Mouse (Mus musculus): ENCODE data around the gene Asic4. TPM values are rescaled to one million over a fixed set of nuclear protein-coding genes. Genes with fewer than 3 reads are reported as not detected.

The Asic4 gene
- polyA plus RNA-seq, 1 experiment from 2014 or later: 28.8 TPM

DNA sequence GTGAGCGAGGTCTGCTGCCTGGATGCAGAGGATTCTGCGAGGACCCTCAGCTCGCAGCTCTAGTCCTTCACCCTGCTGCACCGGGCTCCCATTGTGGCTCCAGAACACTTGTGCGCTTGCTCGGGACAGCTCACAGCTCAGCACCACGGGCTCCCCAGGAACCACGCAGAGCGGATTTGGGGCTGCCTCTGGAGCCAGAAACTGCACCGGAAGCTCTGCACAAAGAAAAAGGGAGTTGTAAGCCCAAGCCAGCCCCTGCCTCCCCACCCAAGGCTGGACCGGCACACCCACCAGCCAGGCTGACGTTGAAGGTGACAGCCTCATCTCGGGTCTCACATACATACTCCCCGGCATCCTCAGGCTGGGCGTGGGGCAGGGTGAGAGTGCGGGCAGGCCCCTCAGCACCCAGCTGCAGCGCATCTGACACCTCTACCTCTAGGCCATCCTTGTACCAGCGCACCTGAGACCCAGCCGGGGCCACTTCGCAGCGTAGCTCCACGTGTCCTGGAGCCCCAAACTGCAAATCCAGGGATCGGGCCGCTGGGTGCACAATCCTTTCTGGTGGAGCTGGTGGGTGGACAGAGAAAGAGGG lies 42.4 kb downstream of the Asic4 start:
- ATAC-seq (ENCODE audit: low read depth): no peak
- WGBS: 44% methylated on average over 24 of the region's 24 CpGs
- no peak overlapping the region for H3K9ac ChIP-seq

DNA sequence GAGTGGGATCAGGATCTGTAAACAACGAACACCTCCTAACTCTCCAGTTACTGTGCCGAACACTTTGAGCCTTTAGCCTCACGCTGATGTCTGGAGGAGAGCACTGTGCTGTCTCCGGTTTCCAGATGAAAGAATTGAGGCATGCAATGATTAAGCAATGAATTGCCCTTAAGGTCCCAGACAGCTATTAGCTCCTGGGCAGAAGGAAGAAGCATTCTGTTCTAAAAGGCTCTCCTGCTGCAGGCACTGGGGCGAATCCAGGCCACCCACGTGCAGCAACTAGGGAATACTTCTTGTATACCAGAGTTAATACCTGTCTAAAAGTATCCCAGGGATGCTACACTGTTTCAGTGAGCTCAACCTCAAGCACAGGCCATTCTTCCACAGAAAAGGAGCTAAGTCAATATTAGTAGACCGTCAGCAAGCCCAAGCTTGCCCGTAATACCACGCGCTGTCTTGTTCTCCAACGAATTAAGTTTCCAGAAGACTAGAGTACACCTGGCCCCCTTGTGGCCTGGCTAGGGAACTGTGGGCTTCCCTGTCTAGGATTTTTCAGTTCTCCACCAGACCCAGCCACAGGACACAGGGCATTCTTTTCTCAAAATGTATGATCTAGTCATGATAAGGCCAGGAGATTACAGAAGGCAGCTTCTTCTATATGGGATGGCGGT lies 44.8 kb downstream of the Asic4 start:
- H3K36me3 ChIP-seq: peaks cover 43% of the 10 kb centered on the region
- H3K4me2 ChIP-seq: no peak overlapping the region
- peak; percentile 17; the same call in 1 of the 2 replicates for ATAC-seq (ENCODE audit: low read depth)
- H3K27me3 ChIP-seq: peaks cover 30% of the 10 kb centered on the region
- H3K4me3 ChIP-seq: no peak overlapping the region
- 32% methylated on average over 12 of the region's 12 CpGs for WGBS
- peaks cover 6% of the 10 kb centered on the region; the same call in 1 of the 2 replicates for H3K4me1 ChIP-seq (replicated peaks)
- H3K9me3 ChIP-seq: no peaks in the 10 kb centered on the region
- no peak overlapping the region for H3K9ac ChIP-seq
- no peak overlapping the region for H3K27ac ChIP-seq (replicated peaks)

More for the DNA sequence above, 42.4 kb downstream of the Asic4 start:
- Histone ChIP-seq H3K27me3 (peaks cover 51% of the 10 kb centered on the region), H3K9me3 (no peaks in the 10 kb centered on the region), H3K27ac (replicated peaks) (no peak overlapping the region), H3K4me3 (no peak overlapping the region), H3K4me2 (no peak overlapping the region), H3K36me3 (peaks cover 32% of the 10 kb centered on the region), H3K4me1 (replicated peaks) (peaks cover 14% of the 10 kb centered on the region)

- H3K4me1 ChIP-seq (replicated peaks): peaks cover 6% of the 10 kb centered on the region; the same call in 1 of the 2 replicates
- H3K9ac ChIP-seq: no peak overlapping the region
- peaks cover 57% of the 10 kb centered on the region for H3K36me3 ChIP-seq
- H3K27me3 ChIP-seq: peaks cover 7% of the 10 kb centered on the region
- H3K4me2 ChIP-seq: no peak overlapping the region
- H3K4me3 ChIP-seq: no peak overlapping the region
- WGBS: 90% methylated on average over 4 of the region's 4 CpGs
- no peak for ATAC-seq (ENCODE audit: low read depth)
- no peaks in the 10 kb centered on the region for H3K9me3 ChIP-seq
- H3K27ac ChIP-seq (replicated peaks): no peak overlapping the region
Observed at GRCm38 (mm10) chr1:75498897-75499296, 48.7 kb downstream of the Asic4 start.

- no peak overlapping the region for H3K27ac ChIP-seq (replicated peaks)
- H3K9me3 ChIP-seq: no peaks in the 10 kb centered on the region
- H3K9ac ChIP-seq: no peak overlapping the region
- WGBS: 80% methylated on average over 7 of the region's 7 CpGs
- peaks cover 57% of the 10 kb centered on the region for H3K36me3 ChIP-seq
- H3K4me3 ChIP-seq: no peak overlapping the region
- peaks cover 11% of the 10 kb centered on the region for H3K27me3 ChIP-seq
- no peak for ATAC-seq (ENCODE audit: low read depth)
- H3K4me1 ChIP-seq (replicated peaks): peaks cover 9% of the 10 kb centered on the region
- no peak overlapping the region for H3K4me2 ChIP-seq
Observed at GRCm38 (mm10) chr1:75499441-75499840, 49.2 kb downstream of the Asic4 start.

- Histone ChIP-seq H3K9me3 (no peaks in the 10 kb centered on the region), H3K4me1 (replicated peaks) (peaks cover 17% of the 10 kb centered on the region), H3K27ac (replicated peaks) (no peak overlapping the region), H3K27me3 (peaks cover 13% of the 10 kb centered on the region), H3K4me2 (no peak overlapping the region), H3K4me3 (no peak overlapping the region), H3K36me3 (peaks cover 50% of the 10 kb centered on the region), H3K9ac (no peak overlapping the region)
- ATAC-seq (ENCODE audit: low read depth): no peak
- WGBS: 96% methylated on average over 9 of the region's 9 CpGs
Observed at GRCm38 (mm10) chr1:75501905-75502304, 51.7 kb downstream of the Asic4 start.

GRCm38 (mm10) chr1:75502945-75503650 lies 52.9 kb downstream of the Asic4 start:
- peaks cover 26% of the 10 kb centered on the region for H3K4me1 ChIP-seq (replicated peaks)
- no peak overlapping the region for H3K27ac ChIP-seq (replicated peaks)
- no peak overlapping the region for H3K4me2 ChIP-seq
- peaks cover 16% of the 10 kb centered on the region for H3K27me3 ChIP-seq
- 87% methylated on average over 25 of the region's 25 CpGs for WGBS
- no peak for ATAC-seq (ENCODE audit: low read depth)
- H3K4me3 ChIP-seq: no peak overlapping the region
- no peaks in the 10 kb centered on the region for H3K9me3 ChIP-seq
- H3K9ac ChIP-seq: no peak overlapping the region
- peaks cover 43% of the 10 kb centered on the region for H3K36me3 ChIP-seq

DNA sequence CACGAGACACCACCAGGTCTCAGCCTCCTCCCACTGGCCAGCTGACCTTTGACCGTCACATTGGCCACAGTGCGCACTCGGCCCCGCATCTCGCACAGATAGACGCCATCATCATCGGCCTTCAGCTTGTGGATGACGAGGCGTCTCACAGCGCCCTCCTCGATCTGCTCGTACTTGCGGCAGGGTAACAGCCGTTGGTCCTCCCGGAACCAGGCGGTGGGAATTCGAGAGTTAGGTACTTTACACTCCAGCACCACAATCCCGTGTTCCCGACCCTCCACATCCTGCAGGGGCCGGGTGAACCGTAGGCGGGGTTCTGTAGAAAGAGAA lies 53.4 kb downstream of the Asic4 start:
- WGBS: 76% methylated on average over 23 of the region's 23 CpGs
- no peak overlapping the region for H3K4me2 ChIP-seq
- H3K27me3 ChIP-seq: peaks cover 16% of the 10 kb centered on the region

DNA sequence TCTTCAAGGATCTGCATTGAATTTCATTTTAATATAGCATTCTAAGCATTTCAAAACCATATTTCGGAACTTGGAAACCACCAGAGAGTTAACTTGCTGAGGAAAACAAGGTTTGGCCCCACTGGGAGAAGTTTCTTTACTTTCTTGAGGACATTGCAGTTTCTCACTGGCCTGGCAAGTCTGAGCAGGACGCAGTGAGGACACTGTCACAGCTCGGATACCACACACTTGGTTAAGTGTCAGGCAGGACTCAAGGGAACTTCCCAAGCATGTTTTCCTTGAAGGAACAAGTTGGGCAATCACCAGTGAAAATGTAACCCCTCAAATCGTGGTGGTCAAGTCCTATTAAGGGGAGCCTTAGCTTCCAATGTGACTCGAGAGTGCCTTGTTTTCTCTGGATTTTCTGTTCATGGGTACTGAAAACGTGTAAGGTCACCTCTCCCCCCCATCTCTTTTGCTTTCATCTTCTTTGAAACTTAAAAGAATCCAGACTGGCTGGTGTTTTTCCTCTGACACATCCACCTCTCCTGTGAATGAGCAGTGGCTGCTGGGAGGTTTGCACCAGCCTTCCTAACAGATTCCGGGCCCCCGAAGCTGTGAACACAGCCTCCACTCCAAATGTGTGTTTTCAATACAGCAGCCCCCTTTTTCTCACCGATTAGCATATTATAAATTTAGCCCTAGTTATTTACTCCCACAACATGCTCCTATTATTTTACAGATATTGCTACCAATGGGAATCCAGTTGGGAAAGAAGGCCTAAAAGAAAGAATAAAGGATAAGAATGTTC lies 54.2 kb downstream of the Asic4 start:
- Histone ChIP-seq H3K4me1 (replicated peaks) (peaks cover 26% of the 10 kb centered on the region), H3K36me3 (peaks cover 34% of the 10 kb centered on the region), H3K4me2 (peak overlapping the region; percentile 84), H3K27me3 (peaks cover 21% of the 10 kb centered on the region), H3K27ac (replicated peaks) (peak overlapping the region; percentile 91), H3K9me3 (no peaks in the 10 kb centered on the region), H3K4me3 (peak overlapping the region; percentile 72), H3K9ac (peak overlapping the region; percentile 98; the same call in 1 of the 2 replicates)
- 71% methylated on average over 9 of the region's 9 CpGs for WGBS
- no peak for ATAC-seq (ENCODE audit: low read depth)

More for the DNA sequence above, 53.4 kb downstream of the Asic4 start:
- Histone ChIP-seq H3K36me3 (peaks cover 37% of the 10 kb centered on the region), H3K4me1 (replicated peaks) (peaks cover 26% of the 10 kb centered on the region), H3K27ac (replicated peaks) (no peak overlapping the region), H3K4me3 (no peak overlapping the region), H3K9ac (no peak overlapping the region), H3K9me3 (no peaks in the 10 kb centered on the region)
- no peak for ATAC-seq (ENCODE audit: low read depth)

GRCm38 (mm10) chr1:75505159-75505955 lies 55.1 kb downstream of the Asic4 start:
- peak overlapping the region; percentile 91 for H3K27ac ChIP-seq (replicated peaks)
- peaks cover 23% of the 10 kb centered on the region for H3K27me3 ChIP-seq
- ATAC-seq (ENCODE audit: low read depth): peak; percentile 71
- peaks cover 26% of the 10 kb centered on the region for H3K4me1 ChIP-seq (replicated peaks)
- peak overlapping the region; percentile 72 for H3K4me3 ChIP-seq
- H3K36me3 ChIP-seq: peaks cover 26% of the 10 kb centered on the region
- WGBS: under 1% methylated on average over 82 of the region's 84 CpGs
- no peaks in the 10 kb centered on the region for H3K9me3 ChIP-seq
- H3K4me2 ChIP-seq: peak overlapping the region; percentile 84
- peak overlapping the region; percentile 98 for H3K9ac ChIP-seq

DNA sequence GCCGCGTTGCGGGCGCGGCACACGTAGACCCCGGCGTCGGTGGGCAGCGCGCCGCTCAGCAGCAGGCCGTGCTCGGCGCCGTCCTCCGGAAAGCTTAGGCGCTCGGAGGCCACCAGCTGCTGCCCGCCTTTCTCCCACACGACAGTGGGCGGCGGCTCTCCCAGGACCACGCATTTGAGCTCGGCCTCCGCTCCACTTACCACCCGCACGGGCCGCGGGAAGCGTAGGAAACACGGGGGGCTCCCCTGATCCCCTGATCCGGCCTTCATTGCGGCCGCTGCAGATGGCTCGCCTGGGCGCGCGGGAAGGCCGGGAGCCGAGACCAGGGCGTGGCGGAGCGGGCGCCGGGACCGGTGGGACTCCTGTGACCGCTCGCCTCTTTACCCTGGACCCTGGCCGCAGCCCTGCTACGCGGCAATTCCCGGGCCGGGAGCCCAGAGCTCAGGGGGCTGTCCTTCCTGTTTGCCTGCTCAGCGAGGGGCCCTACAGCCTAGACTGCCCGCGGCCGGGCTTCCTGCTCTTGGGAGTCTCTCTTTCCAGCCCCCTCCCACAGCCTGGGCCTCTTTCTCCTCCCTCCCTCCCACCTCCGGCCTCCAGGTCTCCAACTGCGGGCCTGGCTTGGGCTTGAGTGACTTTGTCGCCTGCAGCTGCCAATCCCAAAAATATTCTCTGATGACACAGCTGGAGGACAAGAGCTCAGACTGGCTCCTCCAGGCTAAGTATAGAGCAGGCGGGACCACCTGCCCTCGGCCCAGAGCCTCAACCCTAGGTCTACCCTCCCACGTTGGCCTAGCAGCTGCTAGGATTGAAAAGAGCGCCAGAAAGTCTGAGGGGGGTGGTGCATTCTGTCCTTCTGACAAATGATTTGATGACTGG lies 56.0 kb downstream of the Asic4 start, which contains the start of gene Obsl1:
Gene Obsl1 (minus strand): TSS at position 497 of the 876 bp plus-strand sequence.
- peak; percentile 82 for ATAC-seq (ENCODE audit: low read depth)
- H3K9ac ChIP-seq: peak within 1 kb of the TSS; percentile 98
- peaks cover 18% of the 10 kb centered on the region for H3K36me3 ChIP-seq
- H3K4me3 ChIP-seq: peak within 1 kb of the TSS; percentile 72
- peak within 1 kb of the TSS; percentile 91 for H3K27ac ChIP-seq (replicated peaks)
- H3K4me2 ChIP-seq: peak within 1 kb of the TSS; percentile 84
- WGBS: 1% methylated on average over 65 of the region's 65 CpGs
- no peaks in the 10 kb centered on the region for H3K9me3 ChIP-seq
- peaks cover 26% of the 10 kb centered on the region for H3K4me1 ChIP-seq (replicated peaks)
- peaks cover 23% of the 10 kb centered on the region for H3K27me3 ChIP-seq

All from neural tube, embryonic 13.5 days (tissue).